Mouse (Mus musculus): ENCODE measurements at regions not wholly inside any gene's neighbourhood (a gene's known extent, or its start where the extent isn't known, plus 50 kb on each side); places are given as distances from the start of the nearest gene placed in this dataset.
"Not testable (repeated sequence)": the region's sequence is repeated elsewhere in the genome, so short reads cannot be mapped to it uniquely, and the experiment has no call there.

DNA sequence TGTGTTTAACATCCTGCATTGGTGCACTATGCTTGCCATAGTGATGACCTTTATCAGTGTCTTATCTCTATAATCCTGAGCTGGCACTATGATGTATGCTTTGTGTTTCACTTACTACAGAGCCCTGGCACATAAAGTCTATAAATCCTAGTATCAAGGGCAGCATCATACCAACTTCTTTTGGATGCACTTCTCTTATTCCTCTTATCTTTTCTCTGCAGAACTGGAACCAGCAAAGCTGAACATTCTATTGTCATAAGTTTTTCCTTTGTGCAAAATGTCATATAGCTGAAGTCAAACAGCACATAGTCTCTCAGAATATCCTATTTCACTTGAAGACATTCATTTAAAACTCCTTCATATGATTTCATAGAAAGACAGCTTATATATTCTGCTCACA, 563.3 kb upstream of the Foxg1 start:
- no peak for ATAC-seq (replicated peaks)
- Histone ChIP-seq H3K27me3 (no peaks in the 10 kb centered on the region), H3K4me1 (no peaks in the 10 kb centered on the region), H3K4me3 (no peak overlapping the region), H3K27ac (replicated peaks) (no peak overlapping the region), H3K9me3 (no peaks in the 10 kb centered on the region), H3K9ac (replicated peaks) (no peak overlapping the region), H3K36me3 (no peaks in the 10 kb centered on the region), H3K4me2 (replicated peaks) (no peak overlapping the region)

- no peaks in the 10 kb centered on the region for H3K4me1 ChIP-seq
- H3K9me3 ChIP-seq, result no peaks in the 10 kb centered on the region
- H3K27me3 ChIP-seq, result no peaks in the 10 kb centered on the region
- ATAC-seq (replicated peaks), result peak; percentile 70
- no peak overlapping the region for H3K4me2 ChIP-seq (replicated peaks)
- no peak overlapping the region for H3K9ac ChIP-seq (replicated peaks)
- H3K4me3 ChIP-seq, result no peak overlapping the region
- no peak overlapping the region for H3K27ac ChIP-seq (replicated peaks)
- H3K36me3 ChIP-seq, result no peaks in the 10 kb centered on the region
Measured at GRCm38 (mm10) chr12:48820206-48820605, 562.3 kb upstream of the Foxg1 start.

- H3K27me3 ChIP-seq, result no peaks in the 10 kb centered on the region
- H3K4me3 ChIP-seq, result no peak overlapping the region
- 67% methylated on average over 6 of the region's 6 CpGs for WGBS
- H3K36me3 ChIP-seq, result no peaks in the 10 kb centered on the region
- no peak for ATAC-seq (replicated peaks)
- H3K4me1 ChIP-seq, result no peaks in the 10 kb centered on the region
- H3K27ac ChIP-seq (replicated peaks), result no peak overlapping the region
- no peaks in the 10 kb centered on the region for H3K9me3 ChIP-seq
- H3K9ac ChIP-seq (replicated peaks), result no peak overlapping the region
- H3K4me2 ChIP-seq (replicated peaks), result no peak overlapping the region
Measured at GRCm38 (mm10) chr12:48826300-48826699, 556.2 kb upstream of the Foxg1 start.

DNA sequence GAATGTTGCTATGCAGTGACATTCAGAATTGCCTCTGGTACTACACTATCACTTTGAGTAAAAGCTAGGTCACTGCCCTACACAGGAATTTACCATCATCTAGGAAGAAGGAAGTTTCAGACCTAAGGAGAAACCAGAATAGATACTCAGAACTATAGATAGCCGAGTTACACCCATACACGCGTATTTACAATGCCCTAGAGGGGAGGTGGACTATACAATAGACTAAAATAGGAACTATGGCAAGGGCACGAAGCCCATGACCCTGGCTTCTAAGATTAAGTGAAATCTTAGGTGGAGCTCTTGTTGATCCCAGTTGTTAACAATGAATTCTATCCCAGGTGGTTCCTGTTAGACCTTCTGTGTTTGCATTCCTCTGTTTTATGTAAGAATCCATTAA, 529.1 kb upstream of the Foxg1 start:
- not testable (repeated sequence) for H3K9me3 ChIP-seq; ATAC-seq (replicated peaks); H3K27ac ChIP-seq (replicated peaks); H3K4me3 ChIP-seq; H3K9ac ChIP-seq (replicated peaks); H3K4me1 ChIP-seq; H3K4me2 ChIP-seq (replicated peaks); H3K27me3 ChIP-seq; H3K36me3 ChIP-seq
- WGBS, result 90% methylated on average over 4 of the region's 4 CpGs

DNA sequence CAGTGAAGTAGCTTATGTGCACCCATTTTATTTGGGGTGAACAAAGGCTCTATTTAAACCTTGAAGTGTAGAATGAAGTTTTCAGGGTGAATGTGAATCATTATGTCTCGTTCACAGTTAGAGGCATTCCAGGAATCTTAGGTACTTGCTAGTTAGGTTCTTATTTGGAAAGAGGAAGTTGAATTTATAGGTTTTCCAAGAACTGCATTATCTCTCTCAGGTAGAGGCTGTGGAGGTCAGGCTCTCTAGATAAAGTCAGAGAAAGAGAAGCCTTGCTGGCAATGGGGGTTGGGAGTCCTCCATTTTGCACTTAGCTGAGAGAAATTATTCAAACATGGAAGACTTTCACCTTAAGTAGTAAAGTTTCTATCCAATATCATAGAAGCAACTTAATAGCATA, 528.4 kb upstream of the Foxg1 start:
- WGBS, result 73% methylated on average over 1 of the region's 1 CpGs
- H3K27me3 ChIP-seq, result no peaks in the 10 kb centered on the region
- no peak for ATAC-seq (replicated peaks)

DNA sequence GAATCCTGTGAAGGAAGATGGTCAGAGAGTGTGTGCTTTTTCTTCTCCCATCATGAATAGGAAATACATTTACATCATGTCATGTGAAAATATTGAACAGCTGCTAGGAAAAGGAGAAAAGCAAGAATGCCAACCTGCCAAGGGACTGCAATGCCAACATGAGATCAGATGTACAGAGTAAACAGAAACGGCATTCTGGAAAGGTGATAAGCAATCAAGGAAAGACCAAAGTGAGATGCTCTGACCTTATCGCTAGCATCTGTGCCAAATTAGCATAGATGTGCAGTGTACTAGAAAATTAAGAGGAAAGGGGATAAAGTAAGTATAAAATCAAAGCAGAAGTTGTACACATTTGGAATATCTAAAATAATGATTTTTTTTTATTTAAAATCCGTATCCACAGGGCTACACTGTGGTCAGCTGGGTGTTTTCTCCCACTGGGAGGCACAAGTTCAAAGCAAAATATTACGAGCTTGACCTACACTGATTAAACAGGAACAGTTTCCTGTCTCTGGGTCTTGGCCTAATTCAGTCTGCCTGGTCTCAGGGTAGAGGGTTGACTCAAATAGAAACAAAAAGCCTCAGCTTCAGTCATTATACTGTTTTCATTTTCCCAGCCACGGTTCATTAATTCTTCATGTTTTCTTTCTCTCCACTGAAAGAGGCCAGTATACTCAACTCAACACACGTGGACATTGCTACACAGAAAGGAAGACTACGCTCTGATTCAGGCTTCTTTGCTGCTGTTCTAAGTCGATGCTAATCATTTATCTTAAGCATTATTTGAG, 504.0 kb upstream of the Foxg1 start:
- no peak overlapping the region for H3K4me2 ChIP-seq (replicated peaks)
- H3K9me3 ChIP-seq, result no peaks in the 10 kb centered on the region
- no peak overlapping the region for H3K9ac ChIP-seq (replicated peaks)
- H3K27me3 ChIP-seq, result no peaks in the 10 kb centered on the region
- H3K36me3 ChIP-seq, result no peaks in the 10 kb centered on the region
- peak; percentile 73 for ATAC-seq (replicated peaks)
- H3K4me3 ChIP-seq, result no peak overlapping the region
- WGBS, result 23% methylated on average over 8 of the region's 8 CpGs
- no peak overlapping the region for H3K27ac ChIP-seq (replicated peaks)
- peaks cover 7% of the 10 kb centered on the region for H3K4me1 ChIP-seq

More for the DNA sequence above, 528.4 kb upstream of the Foxg1 start:
- Histone ChIP-seq H3K9ac (replicated peaks) (no peak overlapping the region), H3K36me3 (no peaks in the 10 kb centered on the region), H3K4me2 (replicated peaks) (no peak overlapping the region), H3K27ac (replicated peaks) (no peak overlapping the region), H3K4me3 (no peak overlapping the region), H3K9me3 (no peaks in the 10 kb centered on the region), H3K4me1 (no peaks in the 10 kb centered on the region)

All from forebrain, embryonic 15.5 days (tissue).